Mouse (Mus musculus) stomach, embryonic 16.5 days (tissue): Measurements from ENCODE around the gene Tmem120a. TPM values are rescaled to one million over a fixed set of nuclear protein-coding genes. Genes with fewer than 3 reads are reported as not detected.

Source experiments
- ATAC-seq: fragments of 200-750 bp; cut with Nextera tagmentation; 2 replicates; pipeline ENCODE4 v1.8.0; 2017; ENCODE audit warnings: moderate number of reproducible peaks, moderate TSS enrichment; ENCODE audit not compliant: insufficient read depth, low FRiP score
- H3K27ac ChIP-seq: fragments of 300-500 bp; sonication (generic); 2 replicates; pipeline ENCODE4 v1.5.1; 2014; ENCODE audit warnings: low read length
- H3K27me3 ChIP-seq: fragments of 300-500 bp; sonication (generic); 2 replicates; pipeline ENCODE4 v1.6.1; 2014; ENCODE audit warnings: low read length, control low read depth, mixed read lengths; ENCODE audit not compliant: control insufficient read depth, insufficient read depth
- H3K36me3 ChIP-seq: fragments of 300-500 bp; sonication (generic); 2 replicates; pipeline ENCODE4 v1.6.1; 2014; ENCODE audit warnings: low read length; ENCODE audit not compliant: control insufficient read depth, insufficient read depth
- H3K4me1 ChIP-seq: fragments of 300-500 bp; sonication (generic); 2 replicates; pipeline ENCODE4 v1.6.1; 2014; ENCODE audit warnings: low read length, control low read depth, mixed read lengths; ENCODE audit not compliant: control insufficient read depth, insufficient read depth
- H3K4me2 ChIP-seq: fragments of 300-500 bp; sonication (generic); 2 replicates; pipeline ENCODE4 v1.6.1; 2014; ENCODE audit warnings: low read depth, low read length, mixed read lengths
- H3K4me3 ChIP-seq: fragments of 300-500 bp; sonication (generic); replicated peaks from 2 replicates; pipeline ENCODE4 v1.5.1; 2014; ENCODE audit warnings: mild to moderate bottlenecking, low read length
- H3K9ac ChIP-seq: fragments of 300-500 bp; sonication (generic); 2 replicates; pipeline ENCODE4 v1.6.1; 2014; ENCODE audit warnings: low read length
- H3K9me3 ChIP-seq: fragments of 300-500 bp; sonication (generic); replicated peaks from 2 replicates; pipeline ENCODE4 v1.6.1; 2016; ENCODE audit warnings: low read length, control low read depth; ENCODE audit not compliant: control insufficient read depth
- WGBS: fragments of 180-500 bp; shearing (Covaris S2); extraction: QIAGEN DNeasy Blood & Tissue Kit; methylation state at CpG from one replicate; pipeline ENCODE4 v1.1.7; 2014; 5-methylcytosine and 5-hydroxymethylcytosine counted together
- polyA plus RNA-seq: library from polyadenylated mRNA; unstranded; fragments of >200 nt; fragmentation: Nextera tagmentation; extraction: Ambion mirVana; gene quantifications from 2 replicates; pipeline ENCODE4 v1.2.1, GENCODE M21; 2015

Gene Tmem120a
- polyA plus RNA-seq, 1 experiment from 2014 or later, result 44.1 TPM

DNA sequence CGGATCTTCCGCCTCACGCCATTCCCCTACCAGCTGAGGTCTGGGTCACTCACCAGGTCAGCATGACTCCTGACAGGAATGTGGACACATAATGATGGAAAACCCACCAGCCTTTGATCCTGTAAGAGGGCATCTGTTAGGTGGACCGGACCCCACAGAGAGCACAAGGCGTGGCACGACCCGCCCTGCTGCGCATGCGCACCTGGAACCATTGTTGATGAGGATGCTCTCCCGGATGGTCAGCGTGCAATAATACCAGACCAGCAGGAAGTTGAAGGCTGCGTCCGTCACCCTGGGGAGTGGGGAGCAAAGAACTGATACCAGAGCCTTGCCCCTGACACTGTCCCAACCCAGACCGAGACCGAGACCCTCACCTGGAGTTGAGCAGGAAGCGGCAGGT lies 7.7 kb downstream of the Tmem120a start:
- Histone ChIP-seq H3K4me3 (no peak overlapping the region), H3K27ac (no peak overlapping the region), H3K4me2 (no peak overlapping the region), H3K9me3 (no peaks in the 10 kb centered on the region), H3K4me1 (no peaks in the 10 kb centered on the region), H3K27me3 (no peaks in the 10 kb centered on the region), H3K36me3 (peaks cover 45% of the 10 kb centered on the region), H3K9ac (no peak overlapping the region)
- WGBS, result 85% methylated on average over 16 of the region's 16 CpGs
- ATAC-seq, result no peak

DNA sequence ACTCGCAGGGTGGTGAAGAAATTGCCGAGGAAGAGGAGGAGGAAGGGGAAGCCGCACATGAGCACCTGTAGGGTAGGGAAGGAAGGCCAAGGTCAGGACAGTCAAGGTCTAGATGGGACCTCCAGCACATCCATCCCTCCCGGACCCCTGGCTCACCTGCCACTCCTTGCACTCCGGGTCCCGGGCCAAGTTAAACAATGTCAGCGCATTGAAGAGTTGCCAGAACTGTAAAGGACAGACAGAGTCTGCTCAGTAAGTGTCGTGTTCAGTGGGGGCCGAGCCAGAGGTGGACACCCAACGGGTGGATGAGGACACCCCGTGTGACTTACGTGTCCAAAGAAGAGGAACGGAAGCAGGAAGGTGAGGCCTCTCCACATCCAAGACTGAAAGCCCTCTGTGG lies 8.5 kb downstream of the Tmem120a start:
- Histone ChIP-seq H3K4me1 (no peaks in the 10 kb centered on the region), H3K9ac (no peak overlapping the region), H3K36me3 (peaks cover 51% of the 10 kb centered on the region), H3K4me3 (no peak overlapping the region), H3K27me3 (no peaks in the 10 kb centered on the region), H3K27ac (no peak overlapping the region), H3K9me3 (no peaks in the 10 kb centered on the region), H3K4me2 (no peak overlapping the region)
- ATAC-seq, result no peak
- 84% methylated on average over 13 of the region's 13 CpGs for WGBS

DNA sequence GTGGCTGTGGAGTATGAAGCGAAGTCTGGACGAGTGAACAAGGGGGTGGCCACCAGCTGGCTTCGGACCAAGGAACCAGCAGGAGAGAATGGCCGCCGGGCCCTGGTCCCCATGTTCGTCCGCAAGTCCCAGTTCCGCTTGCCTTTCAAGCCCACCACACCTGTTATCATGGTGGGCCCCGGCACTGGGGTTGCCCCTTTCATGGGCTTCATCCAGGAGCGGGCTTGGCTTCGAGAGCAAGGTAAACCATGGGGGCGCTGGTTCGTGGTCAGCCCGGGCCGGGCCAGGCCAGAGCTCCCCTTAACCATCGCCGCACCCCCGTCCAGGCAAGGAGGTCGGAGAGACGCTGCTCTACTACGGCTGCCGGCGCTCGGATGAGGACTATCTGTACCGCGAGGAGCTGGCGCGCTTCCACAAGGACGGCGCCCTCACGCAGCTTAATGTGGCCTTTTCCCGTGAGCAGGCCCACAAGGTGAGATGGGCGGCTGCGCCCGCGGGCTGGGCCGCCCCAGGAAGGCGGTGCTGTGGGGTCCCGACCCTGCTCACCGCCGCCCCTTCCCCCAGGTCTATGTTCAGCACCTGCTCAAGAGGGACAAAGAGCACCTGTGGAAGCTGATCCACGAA lies 10.1 kb downstream of the Tmem120a start:
- no peaks in the 10 kb centered on the region for H3K9me3 ChIP-seq
- H3K4me2 ChIP-seq, result no peak overlapping the region
- H3K4me1 ChIP-seq, result no peaks in the 10 kb centered on the region
- WGBS, result 92% methylated on average over 42 of the region's 42 CpGs
- ATAC-seq, result no peak
- no peak overlapping the region for H3K9ac ChIP-seq
- no peak overlapping the region for H3K27ac ChIP-seq
- H3K36me3 ChIP-seq, result peaks cover 58% of the 10 kb centered on the region
- H3K4me3 ChIP-seq, result no peak overlapping the region
- H3K27me3 ChIP-seq, result no peaks in the 10 kb centered on the region

- no peak overlapping the region for H3K4me2 ChIP-seq
- H3K36me3 ChIP-seq, result peaks cover 60% of the 10 kb centered on the region
- H3K27ac ChIP-seq, result no peak overlapping the region
- 86% methylated on average over 4 of the region's 4 CpGs for WGBS
- H3K4me3 ChIP-seq, result no peak overlapping the region
- H3K9ac ChIP-seq, result no peak overlapping the region
- no peak for ATAC-seq
- no peaks in the 10 kb centered on the region for H3K9me3 ChIP-seq
- no peaks in the 10 kb centered on the region for H3K27me3 ChIP-seq
- no peaks in the 10 kb centered on the region for H3K4me1 ChIP-seq
Measured at GRCm38 (mm10) chr5:135733071-135733470, 11.2 kb downstream of the Tmem120a start.

- Histone ChIP-seq H3K4me3 (no peak overlapping the region), H3K27me3 (no peaks in the 10 kb centered on the region), H3K9me3 (no peaks in the 10 kb centered on the region), H3K27ac (no peak overlapping the region), H3K4me2 (no peak overlapping the region), H3K36me3 (peaks cover 54% of the 10 kb centered on the region), H3K4me1 (peaks cover 9% of the 10 kb centered on the region), H3K9ac (no peak overlapping the region)
- 94% methylated on average over 16 of the region's 16 CpGs for WGBS
- no peak for ATAC-seq
Measured at GRCm38 (mm10) chr5:135731322-135731721, 12.9 kb downstream of the Tmem120a start.

DNA sequence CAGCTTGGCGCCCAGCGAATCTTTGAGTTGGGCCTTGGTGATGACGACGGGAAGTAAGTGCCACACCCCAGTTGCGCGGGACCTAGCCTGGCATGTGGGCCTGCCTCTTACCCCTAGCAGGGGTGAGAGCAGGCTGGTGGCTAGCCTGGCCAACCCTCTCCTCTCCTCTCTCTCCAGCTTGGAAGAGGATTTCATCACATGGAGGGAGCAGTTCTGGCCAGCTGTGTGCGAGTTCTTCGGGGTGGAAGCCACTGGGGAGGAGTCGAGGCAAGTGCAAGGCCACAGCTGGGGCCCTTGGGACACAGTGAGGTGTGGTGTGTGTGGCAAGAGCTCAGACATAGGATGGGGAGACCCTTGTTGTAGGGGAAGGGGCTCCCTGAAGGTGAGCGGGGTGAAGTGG lies 13.3 kb downstream of the Tmem120a start:
- 91% methylated on average over 10 of the region's 10 CpGs for WGBS
- Histone ChIP-seq H3K36me3 (peaks cover 54% of the 10 kb centered on the region), H3K9ac (no peak overlapping the region), H3K4me3 (no peak overlapping the region), H3K9me3 (no peaks in the 10 kb centered on the region), H3K4me2 (no peak overlapping the region), H3K4me1 (peaks cover 13% of the 10 kb centered on the region), H3K27ac (no peak overlapping the region), H3K27me3 (no peaks in the 10 kb centered on the region)
- no peak for ATAC-seq

- H3K4me1 ChIP-seq, result peaks cover 18% of the 10 kb centered on the region
- ATAC-seq, result no peak
- no peak overlapping the region for H3K4me2 ChIP-seq
- no peak overlapping the region for H3K27ac ChIP-seq
- H3K9ac ChIP-seq, result no peak overlapping the region
- 93% methylated on average over 10 of the region's 10 CpGs for WGBS
- H3K36me3 ChIP-seq, result peaks cover 47% of the 10 kb centered on the region
- no peak overlapping the region for H3K4me3 ChIP-seq
- no peaks in the 10 kb centered on the region for H3K27me3 ChIP-seq
- H3K9me3 ChIP-seq, result no peaks in the 10 kb centered on the region
Measured at GRCm38 (mm10) chr5:135730278-135730677, 14.0 kb downstream of the Tmem120a start.

- Histone ChIP-seq H3K9me3 (no peaks in the 10 kb centered on the region), H3K36me3 (peaks cover 40% of the 10 kb centered on the region), H3K27me3 (no peaks in the 10 kb centered on the region), H3K9ac (no peak overlapping the region), H3K4me3 (no peak overlapping the region), H3K4me1 (peaks cover 27% of the 10 kb centered on the region), H3K27ac (no peak overlapping the region), H3K4me2 (no peak overlapping the region)
- WGBS, result 92% methylated on average over 13 of the region's 13 CpGs
- no peak for ATAC-seq
Measured at GRCm38 (mm10) chr5:135729351-135729750, 14.9 kb downstream of the Tmem120a start.

DNA sequence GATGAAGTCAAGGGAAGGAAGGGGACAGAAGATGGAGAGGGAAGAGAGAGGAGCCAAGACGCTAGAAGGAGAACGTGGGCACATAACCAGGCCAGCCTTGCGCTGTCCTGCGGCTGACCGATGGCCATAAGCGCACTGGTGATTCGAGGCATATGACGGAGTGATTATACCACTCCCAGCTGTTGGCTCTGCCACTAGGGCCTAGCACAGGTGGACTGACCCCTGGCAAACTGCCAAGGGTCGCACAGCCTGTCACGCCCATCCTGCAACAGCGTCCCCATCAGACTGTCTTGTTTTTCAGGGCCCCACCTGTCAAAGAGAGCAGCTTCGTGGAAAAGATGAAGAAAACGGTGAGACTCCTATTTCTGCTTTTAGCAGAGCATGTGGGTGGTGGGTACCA lies 15.9 kb downstream of the Tmem120a start:
- H3K4me1 ChIP-seq, result peaks cover 29% of the 10 kb centered on the region
- no peak overlapping the region for H3K4me3 ChIP-seq
- no peak overlapping the region for H3K9ac ChIP-seq
- WGBS, result 83% methylated on average over 13 of the region's 13 CpGs
- H3K9me3 ChIP-seq, result no peaks in the 10 kb centered on the region
- no peak overlapping the region for H3K4me2 ChIP-seq
- no peaks in the 10 kb centered on the region for H3K27me3 ChIP-seq
- no peak overlapping the region for H3K27ac ChIP-seq
- peaks cover 30% of the 10 kb centered on the region for H3K36me3 ChIP-seq
- ATAC-seq, result no peak
